In the genomic region with DNA sequence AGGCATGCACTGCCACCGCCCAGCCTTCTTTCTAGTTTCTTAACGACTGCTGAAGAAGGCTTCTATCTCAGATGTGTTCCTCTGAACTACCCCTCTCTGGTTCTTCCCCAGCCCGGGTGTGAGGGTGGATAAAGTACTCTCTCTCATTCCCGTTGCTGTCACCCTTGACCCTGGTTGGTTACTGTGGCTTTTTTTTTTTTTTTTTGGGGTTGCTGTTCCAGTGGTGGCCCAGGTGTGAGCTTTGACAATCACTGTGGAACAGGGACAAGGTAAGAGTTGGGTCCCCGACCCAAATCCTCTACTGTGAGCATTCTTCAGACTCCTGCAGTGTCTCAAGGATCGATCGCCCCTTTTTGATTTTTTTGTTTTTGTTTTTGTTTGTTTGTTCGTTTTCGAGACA, we compare ENCODE assay signal across 13 mouse cellular contexts.
"Had no signal": no experiment of that assay in that cellular context is flagged by ENCODE, and none has a peak within 500 bp of the region (broad histone marks: within the 10 kb centered on the region; RNA-seq: fewer than 3 reads in every experiment).

No protein-coding gene starts in this region.

- H3K27ac ChIP-seq: heart, embryonic 13.5 days; heart, embryonic 15.5 days; intestine, embryonic 15.5 days had no signal

- H3K9ac ChIP-seq: heart, embryonic 12.5 days; heart, embryonic 13.5 days; heart, embryonic 15.5 days; hindbrain, embryonic 12.5 days; hindbrain, embryonic 13.5 days; hindbrain, embryonic 14.5 days; hindbrain, embryonic 15.5 days; intestine, embryonic 15.5 days; kidney, embryonic 15.5 days had no signal

- H3K27me3 ChIP-seq: heart, embryonic 12.5 days; heart, embryonic 13.5 days; heart, embryonic 15.5 days; hindbrain, embryonic 12.5 days; hindbrain, embryonic 13.5 days; hindbrain, embryonic 15.5 days; intestine, embryonic 15.5 days; kidney, embryonic 15.5 days had no signal

- H3K4me2 ChIP-seq: heart, embryonic 11.5 days; heart, embryonic 12.5 days; heart, embryonic 13.5 days; heart, embryonic 15.5 days; hindbrain, embryonic 13.5 days; hindbrain, embryonic 14.5 days; hindbrain, embryonic 15.5 days had no signal

- H3K4me3 ChIP-seq: heart, embryonic 10.5 days; heart, embryonic 12.5 days; heart, embryonic 13.5 days; heart, embryonic 15.5 days; hindbrain, embryonic 10.5 days; hindbrain, embryonic 12.5 days; hindbrain, embryonic 13.5 days; hindbrain, embryonic 15.5 days; intestine, embryonic 15.5 days; kidney, embryonic 15.5 days; layer of hippocampus, adult 2 months had no signal

- H3K36me3 ChIP-seq: heart, embryonic 10.5 days; heart, embryonic 12.5 days; heart, embryonic 13.5 days; heart, embryonic 15.5 days; hindbrain, embryonic 10.5 days; hindbrain, embryonic 12.5 days; hindbrain, embryonic 13.5 days; hindbrain, embryonic 15.5 days; intestine, embryonic 15.5 days; kidney, embryonic 15.5 days had no signal

- H3K9me3 ChIP-seq: heart, embryonic 10.5 days; heart, embryonic 13.5 days; heart, embryonic 15.5 days; hindbrain, embryonic 10.5 days; hindbrain, embryonic 12.5 days; hindbrain, embryonic 13.5 days; hindbrain, embryonic 15.5 days; intestine, embryonic 15.5 days; kidney, embryonic 15.5 days had no signal
